Mouse (Mus musculus) olfactory bulb, adult 2 months (tissue): ENCODE measurements around the gene Cmtm4.

Experiments used
- CTCF ChIP-seq: fragments of 200-500 bp; IDR thresholded peaks from 2 replicates; pipeline ENCODE4 v1.5.1; 2012; ENCODE audit warnings: low read depth, mild to moderate bottlenecking, low read length, moderate library complexity; ENCODE audit not compliant: insufficient read depth
- POLR2A ChIP-seq: fragments of 200-500 bp; IDR thresholded peaks from 2 replicates; pipeline ENCODE4 v1.6.1; 2012; ENCODE audit warnings: mild to moderate bottlenecking, low read depth, low read length, moderate library complexity; ENCODE audit not compliant: insufficient read depth

DNA sequence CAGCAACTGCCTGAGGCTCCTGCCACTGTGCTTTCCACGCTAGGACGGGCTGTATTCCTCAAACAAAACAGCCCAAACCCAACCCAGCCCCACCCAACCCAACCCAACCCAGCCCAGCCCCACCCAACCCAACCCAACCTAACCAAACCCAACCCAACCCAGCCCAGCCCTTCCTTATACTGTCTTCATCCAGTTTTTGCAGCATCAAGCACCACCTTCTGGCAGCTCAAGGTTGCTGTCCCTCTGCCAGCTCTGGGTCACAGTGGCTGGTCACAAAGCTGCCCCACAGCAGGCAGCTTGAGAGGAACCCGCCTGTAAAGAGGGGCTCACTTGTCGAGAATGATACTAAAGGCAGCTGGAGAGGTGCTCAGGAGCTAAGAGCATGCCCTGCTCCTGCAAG, 38.7 kb upstream of the Cmtm4 start:
- TF ChIP-seq POLR2A (no peak), CTCF (no peak)
